Mouse (Mus musculus) retina, postnatal 7 days (tissue): ENCODE measurements around the gene Isy1.
A peak's percentile ranks its signal among the peaks of the same experiment; 100 is the strongest.

Experiments
- DNase-seq: peaks from one replicate; pipeline ENCODE4 v3.0.0-alpha.2; 2012; ENCODE audit warnings: low read depth, low spot score

Isy1 gene

DNA sequence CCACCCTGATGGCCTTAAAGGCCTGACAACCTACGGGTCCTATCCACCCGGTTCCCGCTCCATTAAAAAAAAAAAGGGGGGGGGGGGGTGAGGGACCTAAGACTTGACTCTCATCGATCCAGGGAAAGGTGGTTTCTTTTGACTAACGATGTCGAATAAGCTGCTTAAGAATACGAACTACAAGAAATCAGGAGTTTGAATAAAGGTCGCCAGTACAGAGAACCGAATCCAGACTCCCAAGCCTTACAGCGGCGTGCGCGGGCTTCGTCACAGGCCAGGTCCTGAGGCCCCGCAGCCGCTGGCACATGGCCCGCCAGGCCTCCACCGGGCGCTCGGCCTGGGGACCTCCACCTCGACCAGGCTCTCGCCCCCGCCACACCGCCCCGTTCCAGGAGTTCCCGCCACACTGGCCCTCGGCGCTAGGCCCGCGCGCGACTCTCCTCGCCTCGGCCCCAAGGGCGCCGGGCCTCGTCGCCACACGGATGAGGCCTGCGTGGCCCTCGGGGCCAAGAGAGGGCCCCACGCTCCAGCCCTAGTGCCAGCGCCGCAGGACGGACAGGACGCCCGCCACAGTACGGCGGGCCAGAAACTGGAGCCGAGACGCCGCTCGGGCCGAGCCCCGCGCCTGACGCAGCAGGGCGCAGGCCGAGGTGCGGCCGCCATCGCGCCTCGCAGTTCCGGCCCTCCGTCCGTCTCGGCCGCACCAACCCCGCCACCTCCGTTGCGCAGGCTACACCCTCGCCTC, 11.7 kb upstream of the Isy1 start:
- DNase-seq: no peak

DNA sequence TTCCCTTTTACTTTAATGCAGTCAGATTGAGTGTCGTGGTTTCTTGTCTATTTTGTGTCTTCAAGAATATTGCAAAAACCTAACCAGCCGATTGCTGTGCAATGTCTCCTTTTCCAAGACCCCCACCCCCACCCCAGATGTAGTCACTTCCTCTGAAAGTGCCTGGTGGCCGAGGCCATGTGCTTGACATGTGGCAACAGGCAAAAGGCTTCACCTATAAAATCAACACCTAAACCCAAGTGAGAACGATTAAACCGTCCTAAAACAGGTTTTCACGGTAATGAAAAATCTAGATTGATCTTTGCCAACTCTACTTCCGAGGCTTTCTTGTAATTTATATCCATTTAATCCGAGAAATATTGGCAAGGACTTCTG, 11.2 kb upstream of the Isy1 start:
- no peak for DNase-seq

GRCm38 (mm10) chr6:87846813-87847212, 8.2 kb upstream of the Isy1 start:
- DNase-seq: no peak

- no peak for DNase-seq
These were observed 6.6 kb upstream of the Isy1 start for GRCm38 (mm10) chr6:87845031-87845695.

DNA sequence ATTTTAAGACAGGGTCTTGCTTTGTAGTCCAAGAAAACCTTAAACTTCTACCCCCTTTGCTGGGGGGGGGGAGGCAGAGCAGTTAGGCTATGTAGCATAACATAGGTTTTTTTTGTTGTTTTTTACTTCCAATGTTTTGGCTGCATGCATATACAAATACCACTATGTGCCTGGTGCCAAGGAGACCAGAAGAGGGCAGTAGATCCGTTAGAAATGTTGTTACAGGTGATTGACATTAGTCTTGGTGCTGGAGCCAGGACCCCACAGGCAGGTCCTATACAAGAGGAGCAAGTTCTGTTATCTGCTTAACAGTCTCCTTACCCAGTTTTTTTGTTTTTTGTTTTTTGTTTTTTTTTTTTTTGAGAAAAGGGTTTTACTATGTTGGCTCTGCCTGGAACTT, 3.7 kb upstream of the Isy1 start:
- no peak for DNase-seq

GRCm38 (mm10) chr6:87841635-87842034, 3.0 kb upstream of the Isy1 start:
- no peak for DNase-seq

DNA sequence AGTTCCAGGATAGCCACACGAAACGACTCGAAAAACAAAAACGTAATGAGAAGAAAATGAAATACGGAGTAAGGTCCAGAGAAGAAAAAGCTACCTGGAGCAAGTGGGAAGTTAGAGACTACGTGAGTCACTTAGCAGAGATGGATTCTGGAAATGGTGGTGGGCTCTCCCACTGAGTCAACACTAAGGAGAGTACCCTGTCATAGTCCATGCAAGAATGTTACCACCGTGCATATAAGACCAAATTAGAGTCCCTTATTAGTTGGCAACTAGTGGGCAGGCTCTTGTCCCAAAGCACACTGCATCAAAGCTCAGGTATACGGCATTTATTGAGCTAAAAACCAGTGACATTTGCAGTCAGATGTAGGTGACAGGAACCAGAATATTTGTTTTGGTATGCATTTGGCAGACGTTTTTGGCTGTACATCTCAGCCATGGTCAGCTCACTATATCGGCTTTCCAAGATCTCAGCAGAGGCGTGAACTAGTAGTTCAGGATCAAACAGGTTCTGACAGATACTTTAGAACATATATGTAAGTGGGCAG, 1.3 kb upstream of the Isy1 start:
- DNase-seq: no peak

- no peak for DNase-seq
These were observed 2.9 kb downstream of the Isy1 start, which contains the start of gene Gm45140 for GRCm38 (mm10) chr6:87835695-87836094. TSS of gene Gm45140 (minus strand) at chr6:87835795.

DNA sequence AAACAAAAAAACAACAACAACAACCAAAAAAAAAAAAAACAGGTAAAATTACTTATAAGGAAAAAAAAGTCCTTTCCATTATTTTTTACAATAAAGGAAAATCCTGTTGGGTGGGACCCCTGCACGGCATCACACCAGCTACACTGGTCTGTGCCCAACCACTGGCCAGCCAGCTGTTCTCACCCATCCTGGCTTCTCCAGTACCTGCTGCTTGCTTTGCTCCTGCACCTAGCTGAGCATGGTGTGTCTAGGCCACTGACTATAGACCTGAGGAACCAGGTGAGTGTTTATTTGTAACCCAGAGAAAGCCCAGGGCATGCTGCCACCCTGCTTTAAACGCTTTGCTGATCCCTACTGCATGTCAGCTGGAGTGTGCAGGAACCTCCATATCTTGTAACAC, 18.2 kb downstream of the Isy1 start:
- DNase-seq: no peak

GRCm38 (mm10) chr6:87814486-87814885, 24.1 kb downstream of the Isy1 start:
- no peak for DNase-seq

- DNase-seq: no peak
These were observed 25.9 kb downstream of the Isy1 start for GRCm38 (mm10) chr6:87812656-87813055.

DNA sequence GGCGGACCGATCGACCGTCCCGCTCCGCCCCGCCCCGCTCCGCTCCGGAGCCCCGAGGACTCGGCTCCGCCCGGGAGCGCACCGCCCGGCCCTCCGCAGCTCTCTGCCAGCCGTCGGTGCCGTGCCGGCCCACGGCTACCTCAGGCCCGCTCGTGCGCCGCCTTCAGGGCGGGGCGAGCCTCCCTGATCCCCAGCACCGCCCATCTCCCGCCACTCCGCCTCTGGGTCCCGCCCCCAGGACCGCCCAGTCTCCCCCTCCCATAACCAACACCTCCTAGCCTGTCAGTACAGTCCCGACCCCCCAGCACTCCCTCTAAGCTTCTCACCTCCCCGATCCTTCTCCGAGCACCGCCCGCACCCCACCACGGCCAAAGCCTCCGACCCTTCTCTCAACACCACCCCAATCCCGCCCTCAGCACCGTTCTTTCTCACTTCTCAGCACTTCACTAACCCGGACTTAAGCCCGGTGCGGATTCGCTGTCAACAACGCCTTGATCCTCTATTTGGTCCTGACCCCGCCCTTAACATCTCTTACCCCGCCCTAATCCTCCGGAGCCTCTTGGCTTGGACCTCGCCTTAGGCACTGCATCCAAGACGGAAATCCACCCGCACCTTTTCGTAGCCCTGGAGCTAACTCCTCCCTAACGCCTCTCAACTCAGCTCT, 26.8 kb downstream of the Isy1 start, which contains the start of gene Rab43:
Rab43 (minus strand) TSS at position 490 of the 664 bp plus-strand sequence.
- peak; percentile 86 for DNase-seq

GRCm38 (mm10) chr6:87810713-87811669, 27.6 kb downstream of the Isy1 start:
- DNase-seq: no peak

GRCm38 (mm10) chr6:87810311-87810710, 28.3 kb downstream of the Isy1 start:
- DNase-seq: no peak

GRCm38 (mm10) chr6:87809651-87810161, 28.9 kb downstream of the Isy1 start:
- DNase-seq: no peak

DNA sequence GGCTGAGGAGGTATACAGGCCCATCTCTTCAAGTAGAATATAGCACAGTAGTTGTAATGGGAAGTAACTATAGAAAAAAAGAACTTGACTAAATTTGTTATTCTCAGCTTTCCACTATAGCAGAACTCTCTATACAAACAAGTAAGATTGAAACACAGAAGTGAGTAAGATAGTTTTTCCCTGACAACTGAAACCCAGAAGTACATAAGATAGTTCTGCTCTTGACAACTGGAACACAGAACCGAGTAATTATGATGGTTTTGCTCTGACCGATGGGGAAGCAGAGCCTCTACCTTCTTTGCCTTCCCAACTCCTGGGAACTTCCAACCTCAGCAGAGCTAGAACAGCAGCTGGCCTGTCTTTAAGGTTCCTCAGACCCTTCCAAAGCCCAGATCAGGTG, 29.5 kb downstream of the Isy1 start:
- no peak for DNase-seq

DNA sequence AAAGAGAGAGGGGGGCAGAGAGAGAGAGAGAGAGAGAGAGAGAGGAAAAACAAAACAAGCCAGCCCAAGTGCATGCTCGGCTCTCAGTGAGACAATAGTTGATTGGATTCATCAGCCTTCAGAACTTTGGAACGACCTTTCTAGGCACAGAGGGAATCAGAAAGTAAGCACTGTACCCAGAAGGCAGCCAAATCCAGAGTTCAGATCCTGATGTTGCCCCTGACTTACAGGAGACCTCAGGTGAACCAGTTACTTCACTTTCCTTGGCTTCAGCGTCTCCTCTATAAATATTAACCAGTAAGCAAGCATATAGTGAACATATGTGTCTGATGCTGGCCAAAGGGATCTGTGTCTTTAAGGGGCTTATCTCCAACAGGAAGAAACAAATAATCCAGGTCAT, 30.1 kb downstream of the Isy1 start:
- no peak for DNase-seq

DNA sequence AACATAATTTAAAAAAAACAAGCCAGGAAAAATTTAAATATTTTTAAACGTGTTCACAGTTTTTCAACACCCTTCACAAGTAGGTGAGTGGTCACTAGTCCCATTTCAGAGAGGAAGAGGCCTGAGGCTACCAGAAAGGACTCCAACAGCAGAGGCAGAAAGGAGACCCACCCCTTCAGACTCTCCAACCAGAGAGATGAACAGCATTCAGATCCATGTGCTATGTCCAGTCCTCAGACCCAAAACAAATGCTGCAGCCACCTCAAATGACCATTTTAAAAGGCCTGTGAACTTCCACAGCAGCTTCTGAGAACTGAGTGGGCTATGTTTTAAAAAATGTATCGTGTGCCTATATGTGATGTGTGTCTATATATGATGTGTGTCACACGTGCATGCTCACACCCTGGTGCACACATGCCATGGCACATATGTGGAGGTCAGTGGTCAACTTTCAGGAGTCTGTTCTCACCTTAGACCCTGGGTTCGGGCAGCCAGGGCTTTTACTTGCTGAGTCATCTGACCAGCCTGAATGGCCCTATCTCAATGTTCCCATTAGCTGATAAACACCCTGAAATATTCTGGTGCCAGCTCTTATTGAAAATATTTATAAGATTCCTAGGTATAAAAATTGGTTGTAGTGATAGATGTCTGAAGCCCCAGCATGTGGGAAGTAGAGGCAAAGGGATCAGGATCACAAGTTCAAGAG, 30.7 kb downstream of the Isy1 start:
- no peak for DNase-seq

GRCm38 (mm10) chr6:87806857-87807256, 31.7 kb downstream of the Isy1 start:
- DNase-seq: no peak

GRCm38 (mm10) chr6:87806028-87806427, 32.6 kb downstream of the Isy1 start:
- DNase-seq: no peak
